Mouse (Mus musculus): ENCODE results near the gene Retsat. TPM values are rescaled to one million over a fixed set of nuclear protein-coding genes. Genes with fewer than 3 reads are reported as not detected.

The Retsat gene
- polyA plus RNA-seq, 1 experiment from 2014 or later = 54.1 TPM

GRCm38 (mm10) chr6:72553079-72553412, 45.2 kb upstream of the Retsat start:
- Histone ChIP-seq H3K9me3 (ENCODE audit: control insufficient read depth, low read length) (no peaks in the 10 kb centered on the region), H3K9ac (ENCODE audit: low read length) (peak overlapping the region; percentile 52; the same call in 1 of the 2 replicates), H3K27me3 (ENCODE audit: control insufficient read depth, insufficient read depth, low read length) (no peaks in the 10 kb centered on the region), H3K27ac (replicated peaks) (peak overlapping the region; percentile 88), H3K4me1 (replicated peaks; ENCODE audit: control insufficient read depth, insufficient read depth) (0 out of 2 replicates have a peak, but pooled peaks cover 8% of the 10 kb centered on the region), H3K4me2 (replicated peaks; ENCODE audit: low read depth) (peak overlapping the region; percentile 61), H3K36me3 (ENCODE audit: control insufficient read depth, insufficient read depth, low read length) (no peaks in the 10 kb centered on the region), H3K4me3 (ENCODE audit: low read depth, low read length) (peak overlapping the region; percentile 36)
- 11% methylated on average over 8 of the region's 8 CpGs for WGBS
- no peak for ATAC-seq (ENCODE audit: low FRiP score, low TSS enrichment)
- no peak for DNase-seq (ENCODE audit: low spot score)
- TF ChIP-seq EP300 (optimal IDR thresholded peaks at IDR 0.05) = no peak

- no peak overlapping the region for H3K4me2 ChIP-seq (replicated peaks; ENCODE audit: low read depth)
- DNase-seq (ENCODE audit: low spot score) (no peak), ATAC-seq (ENCODE audit: low FRiP score, low TSS enrichment) (no peak)
- no peaks in the 10 kb centered on the region for H3K27me3 ChIP-seq (ENCODE audit: control insufficient read depth, insufficient read depth, low read length)
- H3K36me3 ChIP-seq (ENCODE audit: control insufficient read depth, insufficient read depth, low read length) = peaks cover 2% of the 10 kb centered on the region; the same call in 1 of the 2 replicates
- no peak overlapping the region for H3K27ac ChIP-seq (replicated peaks)
- TF ChIP-seq EP300 (optimal IDR thresholded peaks at IDR 0.05) (no peak), CTCF (IDR thresholded peaks at IDR 0.05; ENCODE audit: low read depth) (no peak)
- no peaks in the 10 kb centered on the region for H3K4me1 ChIP-seq (replicated peaks; ENCODE audit: control insufficient read depth, insufficient read depth)
- 58% methylated on average over 8 of the region's 8 CpGs for WGBS
- no peaks in the 10 kb centered on the region for H3K9me3 ChIP-seq (ENCODE audit: control insufficient read depth, low read length)
- H3K4me3 ChIP-seq (ENCODE audit: low read depth, low read length) = no peak overlapping the region
- no peak overlapping the region for H3K9ac ChIP-seq (ENCODE audit: low read length)
These were observed 37.5 kb upstream of the Retsat start for GRCm38 (mm10) chr6:72560801-72561200.

- no peak overlapping the region for H3K9ac ChIP-seq (ENCODE audit: low read length)
- no peak overlapping the region for H3K4me3 ChIP-seq (ENCODE audit: low read depth, low read length)
- H3K27ac ChIP-seq (replicated peaks) = no peak overlapping the region
- no peak for ATAC-seq (ENCODE audit: low FRiP score, low TSS enrichment)
- H3K27me3 ChIP-seq (ENCODE audit: control insufficient read depth, insufficient read depth, low read length) = no peaks in the 10 kb centered on the region
- DNase-seq (ENCODE audit: low spot score) = no peak
- no peaks in the 10 kb centered on the region for H3K9me3 ChIP-seq (ENCODE audit: control insufficient read depth, low read length)
- no peaks in the 10 kb centered on the region for H3K4me1 ChIP-seq (replicated peaks; ENCODE audit: control insufficient read depth, insufficient read depth)
- WGBS = 49% methylated on average over 6 of the region's 6 CpGs
- no peak overlapping the region for H3K4me2 ChIP-seq (replicated peaks; ENCODE audit: low read depth)
- TF ChIP-seq CTCF (IDR thresholded peaks at IDR 0.05; ENCODE audit: low read depth) (no peak), EP300 (optimal IDR thresholded peaks at IDR 0.05) (no peak)
- peaks cover 2% of the 10 kb centered on the region; the same call in 1 of the 2 replicates for H3K36me3 ChIP-seq (ENCODE audit: control insufficient read depth, insufficient read depth, low read length)
These were observed 35.8 kb upstream of the Retsat start for GRCm38 (mm10) chr6:72562486-72562885.

DNA sequence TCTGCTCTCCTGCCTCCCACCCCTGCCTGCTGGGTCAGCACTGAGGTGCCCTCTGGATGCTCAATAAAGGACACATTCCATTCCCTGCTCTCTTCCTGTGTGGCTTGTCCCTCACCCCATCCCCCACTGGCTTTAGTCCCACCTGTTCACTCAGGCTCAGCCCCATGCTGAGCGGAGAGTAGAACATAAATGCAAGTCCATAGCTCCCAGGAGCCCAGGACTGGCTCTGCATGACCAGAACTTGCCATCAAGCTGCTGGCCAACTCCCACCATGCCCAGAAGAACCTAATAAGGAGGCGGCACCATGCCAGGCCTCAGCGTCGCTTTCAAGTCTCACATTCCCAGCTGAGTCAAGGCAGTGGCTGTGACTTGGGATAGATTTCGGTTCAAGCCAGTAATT, 35.4 kb upstream of the Retsat start:
- peaks cover 3% of the 10 kb centered on the region; the same call in 1 of the 2 replicates for H3K36me3 ChIP-seq (ENCODE audit: control insufficient read depth, insufficient read depth, low read length)
- no peak overlapping the region for H3K27ac ChIP-seq (replicated peaks)
- H3K4me1 ChIP-seq (replicated peaks; ENCODE audit: control insufficient read depth, insufficient read depth) = no peaks in the 10 kb centered on the region
- no peak overlapping the region for H3K4me2 ChIP-seq (replicated peaks; ENCODE audit: low read depth)
- DNase-seq (ENCODE audit: low spot score) (no peak), ATAC-seq (ENCODE audit: low FRiP score, low TSS enrichment) (no peak)
- no peak overlapping the region for H3K4me3 ChIP-seq (ENCODE audit: low read depth, low read length)
- 75% methylated on average over 5 of the region's 5 CpGs for WGBS
- no peaks in the 10 kb centered on the region for H3K9me3 ChIP-seq (ENCODE audit: control insufficient read depth, low read length)
- no peak for TF ChIP-seq EP300 (optimal IDR thresholded peaks at IDR 0.05)
- H3K9ac ChIP-seq (ENCODE audit: low read length) = no peak overlapping the region
- H3K27me3 ChIP-seq (ENCODE audit: control insufficient read depth, insufficient read depth, low read length) = no peaks in the 10 kb centered on the region

DNA sequence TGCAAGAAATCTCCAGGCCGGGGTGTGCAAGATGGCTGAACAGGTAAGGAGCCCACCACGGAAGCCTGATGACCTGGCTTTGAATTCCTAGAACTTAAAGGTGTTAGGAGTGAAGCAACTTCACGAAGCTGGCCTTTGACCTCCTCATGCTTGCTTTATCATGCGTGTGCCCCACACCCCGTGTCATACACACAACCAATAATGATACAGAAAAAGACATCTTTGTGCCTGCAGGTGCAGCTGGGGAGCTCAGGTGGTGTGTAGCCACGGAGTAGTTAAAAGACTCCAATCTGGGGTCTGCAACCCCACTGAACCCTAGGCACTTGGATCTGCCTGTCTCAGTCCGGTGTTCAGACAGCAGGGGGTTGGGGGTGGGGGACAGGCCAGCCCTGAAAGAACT, 32.8 kb upstream of the Retsat start:
- no peak for TF ChIP-seq EP300 (optimal IDR thresholded peaks at IDR 0.05)
- TF ChIP-seq CTCF (IDR thresholded peaks at IDR 0.05; ENCODE audit: low read depth) = no peak
- Histone ChIP-seq H3K4me3 (ENCODE audit: low read depth, low read length) (no peak overlapping the region), H3K9ac (ENCODE audit: low read length) (no peak overlapping the region), H3K36me3 (ENCODE audit: control insufficient read depth, insufficient read depth, low read length) (peaks cover 6% of the 10 kb centered on the region; the same call in 1 of the 2 replicates), H3K4me2 (replicated peaks; ENCODE audit: low read depth) (no peak overlapping the region), H3K27ac (replicated peaks) (no peak overlapping the region), H3K27me3 (ENCODE audit: control insufficient read depth, insufficient read depth, low read length) (no peaks in the 10 kb centered on the region), H3K4me1 (replicated peaks; ENCODE audit: control insufficient read depth, insufficient read depth) (no peaks in the 10 kb centered on the region), H3K9me3 (ENCODE audit: control insufficient read depth, low read length) (no peaks in the 10 kb centered on the region)
- whole genome bisulfite sequencing = 70% methylated on average over 7 of the region's 7 CpGs
- DNase-seq (ENCODE audit: low spot score) (no peak), ATAC-seq (ENCODE audit: low FRiP score, low TSS enrichment) (no peak)

DNA sequence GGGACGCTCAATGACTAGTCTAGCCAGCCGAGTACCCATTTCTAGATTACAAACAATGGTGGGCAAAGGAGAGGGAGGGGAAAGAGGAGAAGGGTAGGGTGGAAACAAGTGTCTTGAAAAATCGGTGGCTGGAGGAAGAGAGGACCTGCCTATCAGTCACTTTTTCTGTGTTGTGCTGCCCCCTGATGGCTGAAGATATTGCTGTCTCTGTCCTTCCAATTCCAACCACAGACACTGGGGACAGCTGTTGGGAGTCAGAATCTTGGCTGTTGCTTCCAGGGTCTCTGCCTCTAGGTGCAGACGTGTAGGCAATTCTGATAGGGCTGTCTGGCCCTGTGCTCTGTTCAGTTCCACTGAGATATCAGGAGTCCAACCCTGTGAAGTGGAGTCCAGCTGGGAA, 32.2 kb upstream of the Retsat start:
- peak; percentile 94 for TF ChIP-seq CTCF (IDR thresholded peaks at IDR 0.05; ENCODE audit: low read depth)
- TF ChIP-seq EP300 (optimal IDR thresholded peaks at IDR 0.05) = no peak
- peaks cover 6% of the 10 kb centered on the region; the same call in 1 of the 2 replicates for H3K36me3 ChIP-seq (ENCODE audit: control insufficient read depth, insufficient read depth, low read length)
- no peak overlapping the region for H3K4me3 ChIP-seq (ENCODE audit: low read depth, low read length)
- WGBS = 3% methylated on average over 4 of the region's 4 CpGs
- peak; percentile 88 for DNase-seq (ENCODE audit: low spot score)
- H3K4me1 ChIP-seq (replicated peaks; ENCODE audit: control insufficient read depth, insufficient read depth) = no peaks in the 10 kb centered on the region
- no peak overlapping the region for H3K27ac ChIP-seq (replicated peaks)
- no peaks in the 10 kb centered on the region for H3K9me3 ChIP-seq (ENCODE audit: control insufficient read depth, low read length)
- no peak overlapping the region for H3K9ac ChIP-seq (ENCODE audit: low read length)
- peak; percentile 73 for ATAC-seq (ENCODE audit: low FRiP score, low TSS enrichment)
- H3K4me2 ChIP-seq (replicated peaks; ENCODE audit: low read depth) = no peak overlapping the region
- H3K27me3 ChIP-seq (ENCODE audit: control insufficient read depth, insufficient read depth, low read length) = no peaks in the 10 kb centered on the region

All from stomach, postnatal 0 days (tissue).